Mouse (Mus musculus) neutrophil, adult 5-6 weeks (primary cell): ENCODE results near the gene Mkrn1. TPM values are rescaled to one million over a fixed set of nuclear protein-coding genes. Genes with fewer than 3 reads are reported as not detected.
A peak's percentile ranks its signal among the peaks of the same experiment; 100 is the strongest.
"Not testable (repeated sequence)": the region's sequence is repeated elsewhere in the genome, so short reads cannot be mapped to it uniquely, and the experiment has no call there.

ENCODE experiments used
- ATAC-seq: fragments of 151-379, 151-347 bp; 2 replicates; pipeline ENCODE4 v1.8.0; 2017; ENCODE audit warnings: mild to moderate bottlenecking, moderate TSS enrichment; ENCODE audit not compliant: insufficient number of reproducible peaks, poor library complexity, low FRiP score, severe bottlenecking; ENCODE audit errors: extremely low read depth
- total RNA-seq: library from RNA; stranded (forward); fragments of 200-1000 nt; gene quantifications from 2 replicates; pipeline ENCODE4 v1.2.3, GENCODE M21; 2017

Gene Mkrn1
- 246 and 268 TPM in 2 replicates for total RNA-seq

DNA sequence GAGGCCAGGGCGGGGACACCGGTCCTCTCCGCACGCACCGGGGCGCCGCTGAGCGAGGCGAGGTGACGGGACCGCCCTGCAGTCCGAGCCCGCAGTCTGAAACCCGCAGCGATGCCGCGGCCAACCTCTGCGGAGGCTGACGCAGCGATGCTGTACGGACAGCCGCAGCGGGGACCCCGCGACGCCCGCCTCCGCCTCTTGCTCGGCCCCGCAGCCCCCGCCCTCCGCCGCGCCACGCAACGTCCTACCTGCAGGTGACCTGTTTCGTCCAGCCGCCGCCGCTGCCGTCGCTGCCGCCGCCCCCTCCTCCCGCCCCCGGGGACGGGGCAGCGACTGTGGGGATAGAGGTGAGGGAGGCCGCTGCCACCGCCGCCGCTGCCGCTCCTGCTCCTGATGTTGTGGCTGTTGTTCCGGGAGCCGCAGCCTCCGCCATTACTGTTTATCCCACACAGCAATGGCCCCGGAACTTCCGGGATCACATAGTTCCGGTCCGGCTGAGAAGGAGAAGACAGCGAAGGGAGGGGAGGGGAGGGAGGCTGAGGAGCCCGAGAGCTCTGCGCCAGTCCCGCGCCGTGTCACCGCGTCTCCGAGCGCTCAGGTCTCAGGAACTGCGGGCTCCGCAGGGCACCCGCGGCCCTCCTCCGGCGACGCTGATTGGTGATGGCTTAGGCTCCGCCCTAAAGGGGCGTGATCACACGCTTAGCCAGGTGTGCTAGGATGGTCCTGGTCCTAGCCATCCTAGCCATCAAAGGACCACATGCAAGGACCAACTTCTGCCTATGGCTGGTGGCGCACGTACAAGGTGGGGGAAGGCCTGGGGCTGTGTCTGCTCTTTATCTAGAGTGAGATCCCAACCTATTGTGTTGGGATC lies at the start of gene Mkrn1:
Gene Mkrn1, minus strand, starts transcription at position 612 of the 871 bp plus-strand sequence.
- ATAC-seq = peak; percentile 84

- no peak for ATAC-seq
Measured at GRCm38 (mm10) chr6:39469427-39469826, 49.2 kb upstream of the Mkrn1 start.

DNA sequence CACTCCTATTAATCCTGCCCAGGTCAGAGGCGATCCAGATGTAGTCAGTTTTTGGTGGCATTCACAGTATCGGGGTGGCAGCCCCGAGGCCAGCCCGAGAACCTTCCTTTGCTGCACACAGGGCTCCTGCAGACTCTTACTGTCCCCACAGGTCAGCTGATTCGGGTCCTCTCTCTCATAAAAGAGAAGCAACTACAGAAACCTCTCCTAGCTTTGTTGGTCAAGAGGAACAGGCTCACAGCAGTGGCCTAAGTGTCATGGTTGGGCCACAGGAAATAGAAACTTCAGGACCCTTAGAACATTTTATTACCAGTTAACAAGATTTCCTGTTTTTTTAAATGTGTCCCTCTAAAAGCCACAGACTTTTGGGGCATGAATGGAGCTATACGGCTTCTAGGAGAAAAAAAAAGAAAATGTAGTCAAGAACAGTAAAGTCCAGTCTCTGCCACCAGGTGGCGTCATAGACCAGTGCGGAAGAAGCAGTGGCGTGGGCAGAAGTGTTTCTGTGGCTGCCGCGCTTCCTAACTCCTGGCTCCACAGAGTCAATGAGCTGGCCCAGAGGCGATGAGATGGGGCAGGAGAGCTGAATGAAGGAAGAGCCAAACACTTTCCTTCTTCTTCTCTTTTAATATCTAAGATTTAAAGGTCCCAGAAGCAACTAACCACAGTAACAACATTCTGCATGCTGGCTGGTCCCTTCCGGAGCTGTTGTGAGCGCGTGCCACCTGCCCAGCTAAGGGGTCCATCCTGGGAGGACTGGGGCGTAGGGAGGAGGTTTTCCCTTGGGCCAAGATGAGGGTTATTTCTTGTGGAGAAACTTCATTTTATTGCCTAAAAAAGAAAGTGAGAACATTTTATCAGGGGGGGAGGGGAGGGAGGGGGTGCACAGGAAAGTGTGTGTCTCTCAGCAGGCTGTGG lies 42.6 kb upstream of the Mkrn1 start:
- ATAC-seq = peak; percentile 87

DNA sequence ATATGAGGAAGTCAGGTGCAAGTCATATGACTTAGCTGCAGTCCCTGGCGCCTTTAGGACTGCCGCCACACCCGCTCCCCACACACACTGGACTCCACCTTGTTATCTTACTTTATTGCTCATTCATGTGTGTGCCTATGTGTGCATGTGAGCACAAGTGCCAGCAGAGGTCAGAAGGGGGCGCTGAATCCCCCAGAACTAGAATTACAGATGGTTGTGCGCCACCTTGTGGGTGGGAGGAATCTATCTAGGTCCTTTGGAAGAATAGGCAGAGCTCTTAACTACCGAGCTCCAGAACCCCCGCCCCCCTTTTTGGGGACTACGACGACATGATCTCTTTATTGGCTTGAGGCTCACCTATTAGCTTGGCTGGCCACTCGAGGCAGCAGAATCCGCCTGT lies 39.8 kb upstream of the Mkrn1 start:
- no peak for ATAC-seq

DNA sequence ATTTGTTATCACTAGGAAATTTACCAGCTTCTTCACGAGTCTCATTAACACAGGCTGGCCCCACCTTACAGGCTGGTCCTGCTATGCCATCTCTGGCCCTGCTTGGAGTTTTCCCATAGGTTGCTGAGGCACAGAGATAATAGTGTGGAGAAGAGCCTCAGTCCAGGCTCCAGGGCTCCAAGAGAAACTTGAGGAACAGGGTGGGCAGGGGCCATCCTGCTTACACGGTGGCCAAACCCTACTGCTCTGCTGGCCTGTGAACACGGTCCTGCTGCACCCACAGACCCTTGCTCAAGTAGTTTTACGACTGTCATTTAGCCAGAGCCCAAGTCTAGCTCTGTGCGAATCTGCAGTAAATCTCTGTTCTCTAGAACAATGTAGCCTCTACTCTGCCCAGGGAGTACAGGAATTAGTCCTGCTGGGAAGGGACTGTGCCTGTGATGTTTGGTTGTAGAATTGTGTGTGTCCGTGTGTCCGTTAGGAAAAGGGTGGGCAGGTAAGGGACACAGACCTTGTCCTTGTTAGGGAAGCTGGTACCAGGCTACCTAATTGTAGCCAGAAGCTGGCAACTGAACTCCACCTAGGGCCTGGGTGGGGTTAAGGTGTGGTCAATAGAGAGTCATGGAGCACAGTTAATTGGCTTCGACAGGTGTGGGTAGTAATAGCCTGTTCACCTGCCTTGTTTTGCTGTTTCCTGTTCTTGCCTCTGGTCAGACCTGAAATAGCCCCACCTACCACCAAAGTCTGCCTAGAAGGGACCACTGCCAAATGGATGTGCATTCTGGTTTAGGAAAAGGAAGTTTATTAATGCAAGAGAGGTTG lies 35.3 kb upstream of the Mkrn1 start:
- ATAC-seq = no peak

- no peak for ATAC-seq
Measured at GRCm38 (mm10) chr6:39454616-39455015, 34.4 kb upstream of the Mkrn1 start.

DNA sequence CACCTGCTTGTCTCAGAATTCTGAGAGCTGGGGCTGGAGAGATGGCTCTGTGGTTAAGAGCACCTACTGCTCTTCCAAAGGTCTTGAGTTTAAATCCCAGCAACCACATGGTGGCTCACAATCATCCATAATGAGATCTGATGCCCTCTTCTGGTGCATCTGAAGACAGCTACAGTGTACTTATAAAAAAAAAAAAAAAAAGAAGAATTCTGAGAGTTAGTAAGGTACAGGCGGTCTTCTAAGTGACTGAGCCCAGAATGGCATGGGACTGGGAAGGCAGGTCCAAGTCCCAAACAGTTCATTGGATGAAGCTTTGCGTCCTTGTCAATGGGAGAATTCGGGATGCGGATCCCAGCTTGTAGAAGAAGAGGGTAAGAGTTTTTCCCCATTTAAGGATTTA lies 33.3 kb upstream of the Mkrn1 start:
- ATAC-seq = no peak

GRCm38 (mm10) chr6:39451033-39451432 lies 30.8 kb upstream of the Mkrn1 start:
- peak; percentile 55 for ATAC-seq

GRCm38 (mm10) chr6:39450580-39450979 lies 30.3 kb upstream of the Mkrn1 start:
- ATAC-seq = no peak

DNA sequence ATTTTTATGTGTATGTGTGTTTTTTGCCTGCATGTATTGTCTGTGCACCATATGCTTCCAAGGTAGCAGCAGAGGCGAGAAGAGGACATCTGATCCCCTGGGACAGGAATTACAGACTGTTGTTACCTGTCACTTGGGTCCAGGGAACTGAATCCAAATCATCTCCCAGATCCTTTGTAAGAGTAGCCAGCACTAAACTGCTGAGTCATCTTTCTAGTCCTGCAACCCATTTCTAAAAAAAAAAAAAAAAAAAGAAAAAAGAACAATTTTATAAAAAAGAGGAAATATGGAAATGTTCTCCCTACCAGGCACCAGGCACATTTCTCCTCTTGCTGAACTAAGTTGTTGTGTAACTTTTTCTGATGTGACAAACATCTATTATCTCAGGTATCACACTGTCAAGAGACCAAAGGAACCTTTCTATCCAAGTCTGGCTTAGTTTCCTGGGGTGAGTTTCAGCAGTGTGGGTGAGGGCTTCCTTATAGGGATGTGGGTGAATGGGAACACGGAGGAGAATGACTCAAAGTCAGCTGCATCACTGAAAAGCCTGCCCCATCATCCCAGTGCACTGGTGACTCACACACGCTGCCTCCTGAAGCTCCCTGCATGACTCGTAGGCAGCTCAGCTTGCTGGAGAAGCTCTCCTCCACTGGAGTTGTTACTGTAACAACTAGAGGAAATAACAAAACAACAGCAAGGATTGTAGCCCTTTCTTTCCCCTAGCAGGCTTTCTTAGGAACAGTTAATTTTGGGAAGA lies 27.3 kb upstream of the Mkrn1 start:
- ATAC-seq = no peak

DNA sequence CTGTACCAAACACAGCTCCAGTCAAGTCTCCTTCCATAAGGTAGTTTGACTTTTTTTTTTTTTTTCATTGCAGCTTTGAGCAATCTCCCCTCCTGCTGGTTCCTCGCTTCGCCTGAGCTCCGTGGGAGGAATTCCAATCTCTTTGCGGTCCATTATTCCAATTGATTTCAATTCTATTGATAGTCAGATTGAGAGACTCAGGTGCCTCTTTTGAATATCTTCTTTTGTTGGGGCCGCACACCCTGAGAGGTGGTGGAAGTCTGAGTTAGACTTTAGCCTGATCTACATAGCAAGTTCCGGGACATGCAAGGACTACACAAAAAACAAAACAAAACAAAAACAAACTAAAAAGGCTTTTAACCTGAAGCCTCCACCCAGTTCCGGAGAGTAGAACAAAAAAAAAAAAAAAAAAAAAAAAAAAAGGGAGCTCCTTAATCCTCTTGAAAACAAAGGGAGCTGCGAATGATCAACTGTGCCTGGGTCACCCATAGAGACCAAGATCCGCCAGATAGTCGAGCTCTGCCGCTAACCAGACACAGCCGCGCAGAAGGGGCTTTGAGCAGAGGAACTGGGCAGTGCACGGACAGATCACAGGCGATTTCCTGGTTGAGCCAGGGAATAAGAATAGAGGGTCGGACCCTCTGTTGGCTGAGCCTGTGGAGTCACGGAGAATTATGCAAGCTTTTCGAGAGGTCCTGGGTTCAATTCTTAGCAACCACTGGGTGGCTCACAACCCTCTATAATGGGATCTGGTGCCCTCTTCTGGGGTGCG lies 25.7 kb upstream of the Mkrn1 start:
- ATAC-seq = no peak

DNA sequence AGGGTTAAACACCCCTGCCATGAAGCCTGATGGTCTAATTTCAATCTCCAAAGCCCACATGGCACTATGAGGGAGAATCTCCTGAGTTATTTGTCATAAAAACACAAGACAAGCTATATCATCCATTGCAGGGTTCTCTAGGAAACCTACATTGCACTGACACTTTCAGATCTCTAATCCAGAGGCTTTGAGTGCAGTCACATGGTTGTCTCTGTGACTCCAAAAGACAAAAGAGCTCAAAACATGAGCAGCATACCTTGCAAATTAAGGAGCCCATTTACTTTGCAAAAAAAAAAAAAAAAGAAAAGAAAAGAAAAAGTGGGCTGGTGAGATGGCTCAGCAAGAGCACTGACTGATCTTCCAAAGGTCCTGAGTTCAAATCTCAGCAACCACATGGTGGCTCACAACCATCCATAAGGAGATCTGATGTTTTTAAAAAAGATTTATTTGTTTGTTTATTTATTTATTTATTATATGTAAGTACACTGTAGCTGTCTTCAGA lies 22.6 kb upstream of the Mkrn1 start:
- ATAC-seq = no peak

- no peak for ATAC-seq
Measured at GRCm38 (mm10) chr6:39440207-39440606, 19.9 kb upstream of the Mkrn1 start.

GRCm38 (mm10) chr6:39437519-39437918 lies 17.3 kb upstream of the Mkrn1 start:
- not testable (repeated sequence) for ATAC-seq

DNA sequence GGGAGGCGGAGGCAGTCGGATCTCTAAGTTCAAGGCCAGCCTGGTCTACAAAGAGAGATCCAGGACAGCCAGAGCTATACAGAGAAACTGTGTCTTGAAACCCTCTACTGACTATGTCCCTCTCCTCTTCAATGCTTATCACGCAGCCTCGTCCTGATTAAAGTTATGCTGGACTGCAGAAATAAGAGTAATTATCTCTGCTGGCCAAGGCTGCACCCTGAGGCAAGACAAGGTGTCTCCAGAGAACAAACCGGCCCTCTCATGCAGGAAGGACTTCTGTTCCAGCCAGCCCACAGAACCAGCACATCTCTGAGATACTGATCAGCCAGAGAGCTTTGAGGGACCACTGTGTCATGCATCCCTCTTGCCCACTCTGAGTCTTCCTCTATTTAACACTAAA lies 15.6 kb upstream of the Mkrn1 start:
- no peak for ATAC-seq

DNA sequence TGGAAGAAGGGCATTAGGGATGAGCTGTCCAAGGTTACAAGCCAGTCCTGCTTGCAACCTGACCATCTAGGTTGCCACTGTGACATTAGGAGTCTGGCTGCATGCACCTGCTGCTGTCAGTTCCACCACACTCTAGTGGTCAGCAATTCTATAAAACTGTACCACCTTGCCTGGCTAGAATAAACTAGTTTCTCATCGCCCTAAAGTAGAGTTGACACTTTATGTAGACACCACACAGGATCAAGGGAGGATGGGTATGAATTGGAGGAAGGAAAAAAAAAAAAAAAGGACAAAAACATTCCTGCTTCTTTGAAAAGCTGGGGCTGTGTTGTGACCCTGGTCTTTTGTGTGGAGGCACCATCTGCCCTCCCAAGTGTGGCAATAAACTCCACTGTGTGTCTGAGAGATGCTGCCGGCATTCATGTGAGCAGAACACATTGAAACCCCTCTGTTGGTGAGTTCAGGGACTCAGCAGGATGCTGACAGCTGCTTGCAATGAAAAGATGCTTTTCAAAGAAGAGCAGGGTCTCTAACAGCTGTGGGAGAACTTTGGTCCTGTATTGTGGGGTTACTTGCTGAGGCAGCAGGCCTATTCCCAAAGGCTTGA lies 14.7 kb upstream of the Mkrn1 start:
- ATAC-seq = no peak
